Mouse (Mus musculus) liver, embryonic 14.5 days (tissue): ENCODE measurements around the gene Scml4.

Experiments
- CTCF ChIP-seq: IDR thresholded peaks from 2 replicates; pipeline ENCODE4 v1.5.1; 2016; ENCODE audit warnings: antibody characterized with exemption, low read depth, control low read depth
- EP300 ChIP-seq: IDR thresholded peaks from 2 replicates; pipeline ENCODE4 v1.6.1; 2016; ENCODE audit warnings: antibody characterized with exemption, low read depth

GRCm38 (mm10) chr10:42893857-42894256 is 33.7 kb downstream of the Scml4 start:
- no peak for TF ChIP-seq EP300
- no peak for TF ChIP-seq CTCF
